Mouse (Mus musculus) adrenal gland, postnatal 14 days (tissue): Measurements from ENCODE around the gene 6030408B16Rik. TPM values are rescaled to one million over a fixed set of nuclear protein-coding genes. Genes with fewer than 3 reads are reported as not detected.
"Not testable (repeated sequence)": the region's sequence is repeated elsewhere in the genome, so short reads cannot be mapped to it uniquely, and the experiment has no call there.

Source experiments
- DNase-seq: peaks from one replicate; pipeline ENCODE4 v3.0.0; 2021; ENCODE audit warnings: mixed read lengths
- total RNA-seq: library from RNA; stranded (reverse); gene quantifications from 2 replicates; pipeline ENCODE4 v1.2.3, GENCODE M21; 2021

Gene 6030408B16Rik
- total RNA-seq, 1 experiment from 2014 or later, result 2.1 TPM

GRCm38 (mm10) chr15:101322106-101322505, 29.1 kb downstream of the 6030408B16Rik start:
- DNase-seq, result no peak

GRCm38 (mm10) chr15:101322640-101323039, 29.6 kb downstream of the 6030408B16Rik start:
- peak; percentile 39 for DNase-seq

GRCm38 (mm10) chr15:101323511-101323910, 30.5 kb downstream of the 6030408B16Rik start:
- no peak for DNase-seq

- DNase-seq, result not testable (repeated sequence)
These were observed 31.4 kb downstream of the 6030408B16Rik start for GRCm38 (mm10) chr15:101324409-101324808.

- peak; percentile 32 for DNase-seq
These were observed 33.1 kb downstream of the 6030408B16Rik start for GRCm38 (mm10) chr15:101325991-101326534.

- peak; percentile 95 for DNase-seq
These were observed 34.3 kb downstream of the 6030408B16Rik start for GRCm38 (mm10) chr15:101327282-101327681.

GRCm38 (mm10) chr15:101328876-101329563, 36.0 kb downstream of the 6030408B16Rik start:
- no peak for DNase-seq

GRCm38 (mm10) chr15:101329564-101329892, 36.5 kb downstream of the 6030408B16Rik start:
- no peak for DNase-seq

GRCm38 (mm10) chr15:101331090-101331489, 38.1 kb downstream of the 6030408B16Rik start:
- DNase-seq, result no peak

GRCm38 (mm10) chr15:101332370-101332769, 39.4 kb downstream of the 6030408B16Rik start:
- DNase-seq, result no peak

- no peak for DNase-seq
These were observed 40.2 kb downstream of the 6030408B16Rik start for GRCm38 (mm10) chr15:101333165-101333564.

- no peak for DNase-seq
These were observed 40.6 kb downstream of the 6030408B16Rik start for GRCm38 (mm10) chr15:101333648-101334047.

- DNase-seq, result no peak
These were observed 43.6 kb downstream of the 6030408B16Rik start for GRCm38 (mm10) chr15:101336474-101337174.

- DNase-seq, result no peak
These were observed 45.3 kb downstream of the 6030408B16Rik start for GRCm38 (mm10) chr15:101338359-101338758.

GRCm38 (mm10) chr15:101339537-101339936, 46.5 kb downstream of the 6030408B16Rik start:
- DNase-seq, result peak; percentile 92

- peak; percentile 78 for DNase-seq
These were observed 48.9 kb downstream of the 6030408B16Rik start for GRCm38 (mm10) chr15:101341797-101342515.

Other genes starting within 250 kb of the 6030408B16Rik start
- gene Gm47841, start 245.8 kb upstream of the 6030408B16Rik start, total RNA-seq, result 0.49 TPM in 1 of 2 replicates, not detected in the other
- 7.9 and 8.8 TPM in 2 replicates for gene Fignl2, start 214.6 kb upstream of the 6030408B16Rik start, total RNA-seq
- gene Ankrd33, start 177.5 kb upstream of the 6030408B16Rik start, total RNA-seq, result not detected in 2 replicates
- gene Acvrl1, start 164.7 kb upstream of the 6030408B16Rik start, total RNA-seq, result 16.7 and 20.7 TPM in 2 replicates
- 9.0 and 11.2 TPM in 2 replicates for gene Acvr1b, start 119.1 kb upstream of the 6030408B16Rik start, total RNA-seq
- gene Grasp, start 69.0 kb upstream of the 6030408B16Rik start, total RNA-seq, result 20.7 and 29.7 TPM in 2 replicates
- gene Nr4a1, start 38.9 kb upstream of the 6030408B16Rik start, total RNA-seq, result 357 and 680 TPM in 2 replicates
- 64.4 and 97.1 TPM in 2 replicates for gene Atg101, start 8.9 kb upstream of the 6030408B16Rik start, total RNA-seq
- gene Krt80, start 77.0 kb downstream of the 6030408B16Rik start, total RNA-seq, result 0.74 and 1.1 TPM in 2 replicates
- 1.4 and 2.3 TPM in 2 replicates for gene Krt7, start 117.8 kb downstream of the 6030408B16Rik start, total RNA-seq
- gene Krt87, start 145.6 kb downstream of the 6030408B16Rik start, total RNA-seq, result not detected in 2 replicates
- not detected in 2 replicates for gene Krt88, start 154.5 kb downstream of the 6030408B16Rik start, total RNA-seq
- not detected in 2 replicates for gene Krt81, start 170.5 kb downstream of the 6030408B16Rik start, total RNA-seq
- not detected in 2 replicates for gene Krt86, start 180.3 kb downstream of the 6030408B16Rik start, total RNA-seq
- gene Krt83, start 198.3 kb downstream of the 6030408B16Rik start, total RNA-seq, result not detected in 2 replicates
- gene Gm49425, start 224.0 kb downstream of the 6030408B16Rik start, total RNA-seq, result not detected in 2 replicates
- gene Krt84, start 239.6 kb downstream of the 6030408B16Rik start, total RNA-seq, result not detected in 2 replicates